Mouse (Mus musculus) gastrocnemius, postnatal 14 days (tissue): ENCODE results near the gene Sdhaf2. TPM values are rescaled to one million over a fixed set of nuclear protein-coding genes. Genes with fewer than 3 reads are reported as not detected.

Experiments
- DNase-seq: peaks from one replicate; pipeline ENCODE4 v3.0.0; 2021; ENCODE audit warnings: mixed read lengths
- intact Hi-C: fragments of 180-260 bp; cut with DNase I; formaldehyde crosslinking; loops from one replicate; pipeline ENCODE4 v1.15.1; 2025; ENCODE audit warnings: low total_unique reads
- total RNA-seq, 2 experiments: library from RNA; stranded (reverse); gene quantifications; 2 replicates each; pipeline ENCODE4 v1.2.3; 2021

The Sdhaf2 gene
- total RNA-seq, 2 experiments from 2014 or later, result 38.5 to 46.6 TPM

DNA sequence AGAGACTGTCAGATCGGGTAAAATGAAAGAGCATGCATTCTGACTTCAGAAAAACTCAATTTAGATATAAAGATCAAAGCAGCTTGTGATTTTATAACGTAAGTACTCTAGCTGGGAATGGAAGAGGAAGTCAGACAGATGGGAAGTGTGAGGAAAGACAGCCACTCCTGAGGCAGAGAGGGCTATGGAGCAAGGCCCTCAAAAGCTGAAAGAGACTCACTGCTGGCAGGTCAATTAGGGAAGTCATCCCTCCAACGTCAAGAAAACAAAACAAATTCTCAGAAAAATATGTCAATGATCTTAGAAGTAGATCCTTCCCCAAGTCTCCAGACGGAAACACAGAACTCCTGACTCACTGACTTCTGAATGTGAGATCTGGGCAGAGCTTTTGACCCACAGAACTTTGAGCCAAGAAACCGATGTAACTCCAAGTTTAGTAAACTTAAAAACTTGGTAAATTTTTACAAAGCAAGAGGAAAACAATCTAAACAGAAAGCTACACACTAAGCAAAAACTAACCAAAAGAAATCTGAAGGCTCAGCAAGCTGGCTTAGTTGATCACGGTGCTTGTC, 15.1 kb downstream of the Sdhaf2 start:
- intact Hi-C loops, result no loop called here

GRCm38 (mm10) chr19:10502571-10502970, 23.4 kb downstream of the Sdhaf2 start:
- DNase-seq, result no peak
- intact Hi-C loops, result no loop called here

More for the DNA sequence above, 15.1 kb downstream of the Sdhaf2 start:
- no peak for DNase-seq

- intact Hi-C loops, result no loop called here
- DNase-seq, result no peak
Observed at GRCm38 (mm10) chr19:10500581-10500980, 25.4 kb downstream of the Sdhaf2 start.

- intact Hi-C loops, result no loop called here
- no peak for DNase-seq
Observed at GRCm38 (mm10) chr19:10497512-10498160, 28.3 kb downstream of the Sdhaf2 start.

- intact Hi-C loops, result no loop called here
- no peak for DNase-seq
Observed at GRCm38 (mm10) chr19:10496976-10497375, 29.0 kb downstream of the Sdhaf2 start.

DNA sequence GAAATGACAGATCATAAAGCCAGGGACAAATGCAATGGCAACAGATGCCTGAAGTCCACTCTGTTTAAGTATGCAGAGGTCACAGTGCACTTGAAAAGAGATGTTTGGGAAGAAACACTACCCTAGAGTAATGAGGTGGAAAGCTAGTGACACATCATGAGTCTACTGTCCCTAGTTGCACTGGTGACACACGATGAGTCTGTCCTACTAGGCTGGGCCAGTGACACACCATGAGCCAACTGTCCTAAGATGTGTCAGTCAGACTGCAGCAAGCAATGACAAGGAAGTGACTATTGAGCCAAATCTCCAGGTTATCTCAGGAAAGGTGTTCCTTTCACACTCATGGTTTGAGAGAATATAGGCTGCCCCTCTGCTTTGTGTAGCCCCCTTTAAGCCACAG, 30.3 kb downstream of the Sdhaf2 start:
- intact Hi-C loops, result no loop called here

GRCm38 (mm10) chr19:10486264-10486738, 39.6 kb downstream of the Sdhaf2 start:
- DNase-seq, result peak; percentile 19
- intact Hi-C loops, result loop anchor here (10.0 kb wide), 1 partner anchor 232 kb away; no protein-coding TSS in a partner anchor

More for the DNA sequence above, 30.3 kb downstream of the Sdhaf2 start:
- DNase-seq, result no peak

DNA sequence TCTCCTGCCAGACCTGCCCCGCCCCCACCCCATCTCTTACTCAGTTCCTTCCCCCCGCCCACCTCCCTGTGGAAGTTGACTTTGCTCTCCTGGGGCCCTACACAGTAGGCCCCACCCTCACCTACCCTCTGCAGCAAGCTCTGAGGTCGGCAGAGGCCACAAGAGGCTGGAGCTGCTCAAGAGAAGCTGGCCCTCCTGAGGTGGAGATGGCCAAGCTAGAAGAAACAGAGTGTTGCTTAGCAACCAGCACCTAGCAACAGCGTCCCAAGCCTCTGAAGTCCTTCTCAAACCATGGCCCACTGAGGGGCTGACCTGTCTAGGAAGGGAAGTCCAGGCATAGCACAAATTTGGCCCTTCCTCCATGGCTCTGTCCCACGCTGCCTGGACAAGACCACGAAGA, 43.2 kb downstream of the Sdhaf2 start, which contains the start of gene Ppp1r32:
Ppp1r32 (minus strand) TSS at position 226 of the 400 bp plus-strand sequence.
- intact Hi-C loops, result loop anchor here (10.0 kb wide), 1 partner anchor 228 kb away; no protein-coding TSS in a partner anchor

GRCm38 (mm10) chr19:10479541-10479940, 46.4 kb downstream of the Sdhaf2 start:
- intact Hi-C loops, result no loop called here

More for the DNA sequence above, 43.2 kb downstream of the Sdhaf2 start, which contains the start of gene Ppp1r32:
- no peak for DNase-seq

GRCm38 (mm10) chr19:10473779-10474178, 52.2 kb downstream of the Sdhaf2 start:
- intact Hi-C loops, result no loop called here
- DNase-seq, result no peak

More at GRCm38 (mm10) chr19:10479541-10479940, 46.4 kb downstream of the Sdhaf2 start:
- no peak for DNase-seq

GRCm38 (mm10) chr19:10472958-10473357, 53.0 kb downstream of the Sdhaf2 start:
- DNase-seq, result no peak
- intact Hi-C loops, result no loop called here

DNA sequence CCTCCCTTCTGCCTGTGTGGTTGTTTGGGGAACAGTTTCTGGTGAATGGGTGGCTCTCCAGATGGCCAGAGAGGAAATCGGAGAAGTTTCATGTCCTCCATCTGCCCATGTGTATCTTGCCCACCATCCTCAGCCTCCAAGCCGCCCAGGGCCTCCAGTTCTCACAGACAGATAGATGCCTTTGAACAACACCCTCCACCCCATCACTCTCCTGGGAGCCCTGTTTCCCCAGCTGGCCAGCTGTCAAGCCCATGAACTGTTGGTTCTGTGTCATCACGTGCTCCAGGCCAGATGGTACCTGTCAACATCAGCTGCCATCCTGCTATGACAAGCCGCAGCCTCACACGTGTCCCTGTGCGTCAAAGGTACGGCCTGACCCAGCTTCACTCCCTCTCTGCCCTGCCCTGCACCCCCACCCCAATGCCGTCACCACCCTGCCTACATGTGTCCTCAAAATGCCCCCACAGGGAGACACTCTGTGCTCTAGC, 56.7 kb downstream of the Sdhaf2 start:
- no peak for DNase-seq
- intact Hi-C loops, result no loop called here

GRCm38 (mm10) chr19:10464427-10464826, 61.5 kb downstream of the Sdhaf2 start:
- DNase-seq, result no peak
- intact Hi-C loops, result no loop called here

GRCm38 (mm10) chr19:10461584-10461983, 64.4 kb downstream of the Sdhaf2 start:
- DNase-seq, result no peak
- intact Hi-C loops, result no loop called here

DNA sequence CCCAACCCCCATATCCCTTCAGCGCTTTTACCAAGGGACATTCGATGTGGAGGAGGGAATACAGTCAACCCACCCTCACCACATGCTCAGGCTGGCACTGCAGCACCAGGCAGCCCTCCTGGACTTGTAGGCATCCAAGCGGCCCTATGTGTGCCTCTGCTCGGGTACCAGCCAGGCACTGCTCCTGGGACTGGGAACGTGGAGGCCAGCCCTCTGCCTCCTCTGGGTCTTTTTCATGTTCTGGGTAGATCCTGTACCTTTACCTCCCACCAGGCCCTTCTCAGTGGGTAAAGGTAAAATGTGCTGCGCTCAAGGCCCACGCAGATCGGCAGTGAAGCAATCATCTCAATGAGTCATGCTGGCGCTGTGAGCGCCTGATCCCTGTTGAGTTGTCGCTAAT, 66.0 kb downstream of the Sdhaf2 start:
- no peak for DNase-seq
- intact Hi-C loops, result no loop called here

GRCm38 (mm10) chr19:10458096-10458495, 67.8 kb downstream of the Sdhaf2 start:
- intact Hi-C loops, result no loop called here
- no peak for DNase-seq

DNA sequence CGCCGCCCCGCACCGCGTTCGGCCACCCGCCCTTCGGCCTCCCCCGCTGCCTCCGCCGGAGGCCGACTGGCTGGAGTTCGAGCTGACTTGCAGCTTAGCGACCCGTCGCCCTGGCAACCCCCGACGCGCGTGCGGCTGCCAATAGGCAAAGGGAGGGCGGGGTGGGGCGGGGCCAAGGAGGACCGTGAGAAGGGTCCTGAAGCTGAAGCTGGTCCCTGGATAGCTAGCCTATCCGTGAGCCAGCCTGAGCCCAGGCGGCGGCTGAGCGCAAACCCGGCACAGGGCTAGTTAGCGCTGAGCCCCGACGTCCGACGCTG, 68.5 kb downstream of the Sdhaf2 start:
- DNase-seq, result peak; percentile 52
- intact Hi-C loops, result no loop called here

- DNase-seq, result peak; percentile 51
- intact Hi-C loops, result no loop called here
Observed at GRCm38 (mm10) chr19:10456752-10457483, 69.0 kb downstream of the Sdhaf2 start, which contains the start of gene Lrrc10b. TSS of gene Lrrc10b (minus strand) at chr19:10457473.

DNA sequence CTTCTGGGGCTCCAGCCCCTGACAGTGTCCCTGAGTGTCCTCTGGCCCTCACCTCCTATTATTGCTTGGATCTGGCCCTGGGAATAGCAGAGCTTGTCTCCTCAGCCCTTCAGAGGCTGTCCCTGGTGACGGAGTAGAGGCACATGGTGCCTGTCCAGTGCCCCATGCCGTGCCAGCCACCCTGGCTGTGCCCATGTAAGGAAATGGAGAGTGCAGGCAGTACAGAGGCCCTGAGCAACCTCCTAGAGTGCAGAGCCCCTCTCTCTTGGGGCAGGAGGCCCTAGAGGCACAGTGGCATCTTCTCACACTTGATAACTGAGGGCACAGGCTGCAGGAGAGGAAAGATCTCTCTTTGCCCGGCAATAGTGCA, 70.5 kb downstream of the Sdhaf2 start:
- no peak for DNase-seq
- intact Hi-C loops, result no loop called here

GRCm38 (mm10) chr19:10454718-10455436, 71.1 kb downstream of the Sdhaf2 start:
- DNase-seq, result no peak
- intact Hi-C loops, result no loop called here
